Mouse (Mus musculus) heart, adult 2 months (tissue): ENCODE measurements around the gene Ivns1abp.

Experiments
- CTCF ChIP-seq: fragments of 200-600 bp; IDR thresholded peaks from 2 replicates; pipeline ENCODE4 v1.8.1; 2022; ENCODE audit warnings: antibody characterized with exemption, mild to moderate bottlenecking, moderate library complexity
- POLR2A ChIP-seq: fragments of 200-500 bp; IDR thresholded peaks from 2 replicates; pipeline ENCODE4 v1.6.1; 2011; ENCODE audit warnings: mild to moderate bottlenecking, low read depth, low read length, control low read depth; ENCODE audit not compliant: insufficient read depth

DNA sequence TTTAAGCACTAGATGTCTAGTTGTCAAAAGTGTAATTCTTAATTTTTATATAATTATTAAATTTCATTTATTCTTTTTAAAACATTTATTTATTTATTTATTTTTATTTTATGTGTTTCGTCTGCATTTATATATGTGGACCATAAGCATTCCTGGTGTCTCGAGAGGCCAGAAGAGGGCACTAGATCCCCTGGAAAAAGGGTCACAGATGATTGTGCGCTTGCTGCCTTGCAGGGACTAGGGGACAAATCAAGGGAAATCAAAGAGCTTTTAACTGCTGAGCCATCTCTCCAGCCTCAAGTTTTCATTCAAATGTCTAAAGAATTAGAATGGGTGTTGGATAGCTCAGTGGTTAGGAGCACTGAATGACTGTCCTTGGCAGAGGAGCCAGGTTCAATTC, 33.1 kb downstream of the Ivns1abp start:
- TF ChIP-seq POLR2A: no peak
- peak; percentile 37 for TF ChIP-seq CTCF
